Mouse (Mus musculus): ENCODE data around the gene Gm20422.

The Gm20422 gene

DNA sequence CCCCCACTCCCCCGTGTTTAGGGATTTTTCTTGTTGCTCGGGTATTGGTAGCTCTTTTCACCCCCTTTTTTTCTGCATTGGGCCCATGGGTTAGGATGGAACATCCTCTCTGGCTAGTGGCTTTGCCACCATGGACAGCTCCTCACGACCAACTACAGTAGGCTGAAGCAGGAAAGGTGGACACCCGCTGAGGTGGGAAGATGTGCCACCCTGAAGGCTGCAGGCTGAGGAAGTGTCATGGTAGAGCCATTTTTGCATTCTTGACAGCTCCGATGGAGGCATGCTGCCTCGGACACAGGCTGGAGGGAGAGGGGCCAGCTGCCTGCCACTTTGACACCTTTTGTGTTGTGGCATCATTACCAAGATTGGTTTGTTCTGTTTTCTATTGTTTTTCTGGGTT lies 72.9 kb downstream of the Gm20422 start:
- no peak for DNase-seq

Measured in cerebellum, postnatal 25 days (tissue).